Mouse (Mus musculus) myocyte (in vitro differentiated cells): Measurements from ENCODE around the gene Samd4. TPM values are rescaled to one million over a fixed set of nuclear protein-coding genes. Genes with fewer than 3 reads are reported as not detected.

Experiments
- H3K27me3 ChIP-seq: one replicate; pipeline ENCODE4 v1.6.1; 2011; ENCODE audit not compliant: control insufficient read depth, insufficient read depth, insufficient read length
- H3K36me3 ChIP-seq: one replicate; pipeline ENCODE4 v1.6.1; 2011; ENCODE audit not compliant: control insufficient read depth, insufficient read depth
- H3K4me2 ChIP-seq: one replicate; pipeline ENCODE4 v1.6.1; 2011; ENCODE audit warnings: low read depth, control low read depth
- H3K4me3 ChIP-seq: one replicate; pipeline ENCODE4 v1.5.1; 2011; ENCODE audit warnings: mild to moderate bottlenecking, control low read depth, moderate library complexity
- H3K79me2 ChIP-seq: one replicate; pipeline ENCODE4 v1.6.1; 2011; ENCODE audit not compliant: control insufficient read depth, insufficient read depth
- H3ac ChIP-seq: one replicate; pipeline ENCODE4 v1.6.1; 2011; ENCODE audit not compliant: control insufficient read depth, insufficient read length
- CEBPB ChIP-seq: IDR thresholded peaks from 2 replicates; pipeline ENCODE4 v1.6.1; 2011; ENCODE audit warnings: mild to moderate bottlenecking, moderate library complexity; ENCODE audit not compliant: poor library complexity, insufficient read depth, severe bottlenecking
- E2F4 ChIP-seq: IDR thresholded peaks from one replicate; pipeline ENCODE4 v1.6.1; 2011; ENCODE audit warnings: mild to moderate bottlenecking, control low read depth, moderate library complexity; ENCODE audit not compliant: insufficient read depth
- MAX ChIP-seq: IDR thresholded peaks from one replicate; pipeline ENCODE4 v1.6.1; 2011; ENCODE audit warnings: low read depth, mild to moderate bottlenecking, control low read depth
- MYOD1 ChIP-seq, 3 experiments: IDR thresholded peaks; one replicate each; pipeline ENCODE4 v1.6.1; 2011; ENCODE audit warnings: control low read depth in 2 of 3, low read depth in 2 of 3, mild to moderate bottlenecking in 2 of 3, moderate library complexity in 1 of 3; ENCODE audit not compliant: insufficient read length in 2 of 3, control insufficient read depth in 1 of 3
- MYOG ChIP-seq, 3 experiments: IDR thresholded peaks; one replicate each; pipeline ENCODE4 v1.6.1; 2011; ENCODE audit warnings: control low read depth in 2 of 3, low read depth in 2 of 3, mild to moderate bottlenecking in 2 of 3; ENCODE audit not compliant: insufficient read length in 2 of 3, control insufficient read depth in 1 of 3, insufficient read depth in 1 of 3
- POLR2A ChIP-seq: IDR thresholded peaks from one replicate; pipeline ENCODE4 v1.6.1; 2011; ENCODE audit warnings: low read depth, mild to moderate bottlenecking, control low read depth, moderate library complexity; ENCODE audit not compliant: insufficient read length
- POLR2AphosphoS2 ChIP-seq: IDR thresholded peaks from one replicate; pipeline ENCODE4 v1.6.1; 2011; ENCODE audit warnings: low read depth, control low read depth; ENCODE audit not compliant: insufficient read length
- REST ChIP-seq: IDR thresholded peaks from one replicate; pipeline ENCODE4 v1.6.1; 2011; ENCODE audit warnings: mild to moderate bottlenecking, control low read depth, moderate library complexity; ENCODE audit not compliant: insufficient read depth, insufficient read length
- SRF ChIP-seq: IDR thresholded peaks from one replicate; pipeline ENCODE4 v1.6.1; 2011; ENCODE audit warnings: low read depth; ENCODE audit not compliant: control insufficient read depth, insufficient read length
- TCF12 ChIP-seq: IDR thresholded peaks from one replicate; pipeline ENCODE4 v1.6.1; 2011; ENCODE audit warnings: mild to moderate bottlenecking, control low read depth; ENCODE audit not compliant: poor library complexity, insufficient read depth, severe bottlenecking
- TCF3 ChIP-seq: IDR thresholded peaks from one replicate; pipeline ENCODE4 v1.6.1; 2011; ENCODE audit warnings: low read depth, control low read depth; ENCODE audit not compliant: insufficient read length
- USF1 ChIP-seq: IDR thresholded peaks from one replicate; pipeline ENCODE4 v1.6.1; 2011; ENCODE audit warnings: low read depth, mild to moderate bottlenecking, control low read depth, moderate library complexity
- polyA plus RNA-seq: library from polyadenylated mRNA; unstranded; fragments of >200 nt; fragmentation: generic; extraction: Trizol; gene quantifications from one replicate; pipeline ENCODE4 v1.2.1, GENCODE M21; 2012; ENCODE audit warnings: missing spikeins

The Samd4 gene
- polyA plus RNA-seq, 1 experiment = 15.7 TPM

DNA sequence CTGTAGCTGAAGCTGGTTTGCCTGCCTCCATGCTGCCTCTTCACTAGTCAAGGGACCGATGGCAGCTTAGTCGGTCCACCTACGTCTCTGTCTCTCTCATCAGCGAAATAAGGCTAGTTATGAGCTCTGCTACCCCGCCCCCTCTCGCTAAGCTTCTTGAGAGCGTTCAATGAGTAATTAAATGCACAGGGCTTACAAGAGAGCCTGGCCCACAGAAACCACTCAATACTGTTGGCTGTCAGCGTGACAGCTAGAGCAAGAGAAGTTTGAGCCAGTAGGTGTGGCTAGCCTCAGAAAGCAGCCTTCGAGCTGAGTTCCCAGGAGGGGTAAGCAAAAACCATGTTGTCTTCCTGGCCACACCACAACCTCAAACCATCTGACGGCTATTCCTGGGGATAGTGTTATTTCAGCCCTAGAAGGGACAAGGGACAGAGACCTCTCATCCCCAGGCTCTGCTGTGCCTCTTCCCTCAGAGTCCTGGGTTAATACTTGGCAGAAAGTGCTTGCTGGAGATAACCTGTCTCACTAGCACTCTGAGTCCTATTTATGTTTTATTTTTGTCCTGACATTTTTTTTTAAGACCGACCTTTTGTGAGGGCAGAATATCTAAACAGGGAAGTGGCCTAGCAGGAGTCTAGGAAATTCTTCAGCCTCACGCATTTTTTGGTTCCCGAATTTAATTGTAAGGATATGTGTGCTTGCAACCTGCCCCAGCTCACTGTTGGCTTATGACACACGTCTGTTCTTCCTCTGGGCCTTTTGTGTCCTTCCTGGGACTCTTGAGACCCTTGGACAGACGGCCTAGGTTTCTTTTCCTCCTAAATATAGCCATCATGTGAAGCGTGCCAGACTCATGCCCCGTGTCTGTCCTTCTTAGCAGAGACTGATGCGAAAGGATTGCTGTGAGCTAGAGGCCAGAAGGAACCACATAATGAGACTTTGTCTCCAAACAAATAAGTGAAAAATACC is 128.8 kb downstream of the Samd4 start:
- no peaks in the 10 kb centered on the region for H3K27me3 ChIP-seq
- H3K36me3 ChIP-seq = peaks cover 4% of the 10 kb centered on the region
- H3ac ChIP-seq = no peak overlapping the region
- no peak overlapping the region for H3K4me3 ChIP-seq
- H3K79me2 ChIP-seq = peaks cover 42% of the 10 kb centered on the region
- no peak for TF ChIP-seq TCF3
- no peak for TF ChIP-seq MYOD1 (IDR thresholded peaks at IDR 0.05; ENCODE audit: control insufficient read depth in 1 of 3, insufficient read length in 2 of 3, low read depth in 2 of 3)
- TF ChIP-seq MAX = no peak
- no peak for TF ChIP-seq CEBPB
- no peak for TF ChIP-seq USF1
- no peak for TF ChIP-seq POLR2A
- no peak for TF ChIP-seq POLR2AphosphoS2
- TF ChIP-seq REST = no peak
- no peak for TF ChIP-seq TCF12
- TF ChIP-seq MYOG (IDR thresholded peaks at IDR 0.05; ENCODE audit: control insufficient read depth in 1 of 3, insufficient read depth in 1 of 3, insufficient read length in 2 of 3, low read depth in 2 of 3) = no peak
- no peak for TF ChIP-seq E2F4
- TF ChIP-seq SRF = no peak
- H3K4me2 ChIP-seq = peak overlapping the region; percentile 21

- TF ChIP-seq POLR2A = no peak
- no peak for TF ChIP-seq REST
- no peak for TF ChIP-seq TCF3
- TF ChIP-seq USF1 = no peak
- TF ChIP-seq MYOD1 (IDR thresholded peaks at IDR 0.05; ENCODE audit: control insufficient read depth in 1 of 3, insufficient read length in 2 of 3, low read depth in 2 of 3) = no peak
- no peak for TF ChIP-seq SRF
- TF ChIP-seq TCF12 = no peak
- TF ChIP-seq E2F4 = no peak
- no peak for TF ChIP-seq POLR2AphosphoS2
- no peak for TF ChIP-seq MAX
- TF ChIP-seq CEBPB = no peak
- no peak for TF ChIP-seq MYOG (IDR thresholded peaks at IDR 0.05; ENCODE audit: control insufficient read depth in 1 of 3, insufficient read depth in 1 of 3, insufficient read length in 2 of 3, low read depth in 2 of 3)
- peaks cover 32% of the 10 kb centered on the region for H3K79me2 ChIP-seq
- H3K27me3 ChIP-seq = no peaks in the 10 kb centered on the region
- H3ac ChIP-seq = no peak overlapping the region
- H3K36me3 ChIP-seq = peaks cover 6% of the 10 kb centered on the region
- no peak overlapping the region for H3K4me3 ChIP-seq
- no peak overlapping the region for H3K4me2 ChIP-seq
Measured at GRCm38 (mm10) chr14:47015618-47016017, 133.0 kb downstream of the Samd4 start.

DNA sequence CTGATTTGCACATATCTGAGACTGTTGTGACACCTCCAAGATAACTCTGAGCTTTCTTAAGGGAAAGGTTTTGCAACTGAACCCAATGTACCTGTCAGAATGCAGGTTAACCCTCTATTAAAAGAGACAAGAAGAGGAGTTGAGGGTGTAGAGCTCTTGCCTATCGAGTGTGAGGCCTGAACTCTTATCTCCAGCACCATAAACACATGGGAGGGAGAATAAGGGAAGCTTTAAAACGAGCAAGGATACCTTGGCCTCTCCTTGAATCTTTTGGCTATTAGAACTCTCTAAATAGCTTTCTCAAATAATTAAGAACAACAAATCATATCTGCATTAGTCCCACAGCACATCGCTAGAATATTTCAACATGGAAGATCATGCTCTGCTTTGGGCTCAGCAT is 135.0 kb downstream of the Samd4 start:
- no peak overlapping the region for H3K4me2 ChIP-seq
- peaks cover 26% of the 10 kb centered on the region for H3K79me2 ChIP-seq

GRCm38 (mm10) chr14:47020886-47021285 is 138.2 kb downstream of the Samd4 start:
- Histone ChIP-seq H3K4me2 (peak overlapping the region; percentile 51), H3ac (no peak overlapping the region), H3K79me2 (peaks cover 37% of the 10 kb centered on the region), H3K27me3 (no peaks in the 10 kb centered on the region), H3K4me3 (no peak overlapping the region), H3K36me3 (peaks cover 6% of the 10 kb centered on the region)
- TF ChIP-seq TCF12 = no peak
- TF ChIP-seq E2F4 = no peak
- TF ChIP-seq MYOD1 (IDR thresholded peaks at IDR 0.05; ENCODE audit: control insufficient read depth in 1 of 3, insufficient read length in 2 of 3, low read depth in 2 of 3) = no peak
- no peak for TF ChIP-seq REST
- no peak for TF ChIP-seq TCF3
- TF ChIP-seq MYOG (IDR thresholded peaks at IDR 0.05; ENCODE audit: control insufficient read depth in 1 of 3, insufficient read depth in 1 of 3, insufficient read length in 2 of 3, low read depth in 2 of 3) = no peak
- TF ChIP-seq CEBPB = no peak
- no peak for TF ChIP-seq USF1
- no peak for TF ChIP-seq POLR2AphosphoS2
- no peak for TF ChIP-seq SRF
- no peak for TF ChIP-seq MAX

More for the DNA sequence above, 135.0 kb downstream of the Samd4 start:
- peaks cover 6% of the 10 kb centered on the region for H3K36me3 ChIP-seq
- TF ChIP-seq CEBPB = no peak
- no peak for TF ChIP-seq MYOD1 (IDR thresholded peaks at IDR 0.05; ENCODE audit: control insufficient read depth in 1 of 3, insufficient read length in 2 of 3, low read depth in 2 of 3)
- no peak for TF ChIP-seq POLR2AphosphoS2
- no peak for TF ChIP-seq POLR2A
- no peak for TF ChIP-seq REST
- TF ChIP-seq TCF3 = no peak
- H3ac ChIP-seq = no peak overlapping the region
- no peak overlapping the region for H3K4me3 ChIP-seq
- no peaks in the 10 kb centered on the region for H3K27me3 ChIP-seq
